Mouse (Mus musculus): ENCODE measurements around the gene Rhoh.

Rhoh gene

GRCm38 (mm10) chr5:65929162-65929561 is 68.1 kb downstream of the Rhoh start:
- DNase-seq (ENCODE audit: low read depth, low spot score), result no peak

GRCm38 (mm10) chr5:65930171-65930570 is 69.2 kb downstream of the Rhoh start:
- no peak for DNase-seq (ENCODE audit: low read depth, low spot score)

GRCm38 (mm10) chr5:65933258-65933657 is 72.2 kb downstream of the Rhoh start:
- no peak for DNase-seq (ENCODE audit: low read depth, low spot score)

GRCm38 (mm10) chr5:65933764-65934163 is 72.8 kb downstream of the Rhoh start:
- no peak for DNase-seq (ENCODE audit: low read depth, low spot score)

GRCm38 (mm10) chr5:65934783-65935182 is 73.8 kb downstream of the Rhoh start, which contains the start of gene Chrna9:
TSS of gene Chrna9 (plus strand) at chr5:65934921.
- no peak for DNase-seq (ENCODE audit: low read depth, low spot score)

GRCm38 (mm10) chr5:65937011-65937726 is 76.2 kb downstream of the Rhoh start:
- no peak for DNase-seq (ENCODE audit: low read depth, low spot score)

GRCm38 (mm10) chr5:65937998-65938715 is 77.1 kb downstream of the Rhoh start:
- DNase-seq (ENCODE audit: low read depth, low spot score), result peak; percentile 53

- no peak for DNase-seq (ENCODE audit: low read depth, low spot score)
Measured at GRCm38 (mm10) chr5:65941145-65941544, 80.1 kb downstream of the Rhoh start.
